Mouse (Mus musculus): ENCODE results near the gene Vat1l.

Vat1l gene

DNA sequence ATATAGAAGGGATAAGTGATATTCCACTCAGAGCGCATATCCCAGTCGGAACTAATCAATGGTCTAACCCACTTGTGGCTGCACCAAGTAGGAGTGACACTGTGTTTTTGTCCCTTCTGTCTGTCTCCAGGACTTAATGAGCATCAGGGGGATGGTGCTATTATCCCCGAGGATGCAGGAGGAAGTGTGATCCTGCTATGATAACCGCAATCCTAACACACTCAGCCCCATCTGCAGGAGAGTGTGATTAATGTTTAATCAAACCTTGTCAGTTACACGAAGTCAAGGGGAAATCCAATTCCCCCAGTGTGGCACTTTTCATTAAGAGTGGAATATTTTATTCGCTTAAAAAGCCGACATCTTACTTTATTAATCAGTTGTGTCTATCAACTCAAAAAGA lies 196.3 kb downstream of the Vat1l start:
- no peak for DNase-seq

DNA sequence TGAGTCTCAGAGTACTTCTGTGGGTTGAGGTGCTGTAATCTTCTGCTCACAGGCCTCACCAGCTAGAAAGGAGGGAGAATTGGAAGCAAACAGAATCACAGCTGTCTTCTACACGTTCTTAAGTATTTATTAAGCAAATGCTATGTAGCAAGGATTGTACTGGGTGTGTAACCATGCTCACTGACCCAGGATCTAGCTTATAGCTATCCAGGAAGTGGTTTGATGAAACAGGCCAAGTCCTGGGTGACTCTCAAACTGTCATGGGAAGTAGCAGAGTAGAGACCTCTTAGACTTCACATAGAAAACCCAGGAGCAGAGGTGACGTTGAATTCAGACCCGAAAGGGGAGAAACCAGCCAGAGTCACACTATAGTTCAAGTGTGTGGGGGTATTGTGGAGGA lies 206.0 kb downstream of the Vat1l start:
- no peak for DNase-seq

- DNase-seq = no peak
Measured at GRCm38 (mm10) chr8:114417786-114418185, 212.4 kb downstream of the Vat1l start, which contains the start of gene Clec3a. TSS of gene Clec3a (plus strand) at chr8:114418086.

DNA sequence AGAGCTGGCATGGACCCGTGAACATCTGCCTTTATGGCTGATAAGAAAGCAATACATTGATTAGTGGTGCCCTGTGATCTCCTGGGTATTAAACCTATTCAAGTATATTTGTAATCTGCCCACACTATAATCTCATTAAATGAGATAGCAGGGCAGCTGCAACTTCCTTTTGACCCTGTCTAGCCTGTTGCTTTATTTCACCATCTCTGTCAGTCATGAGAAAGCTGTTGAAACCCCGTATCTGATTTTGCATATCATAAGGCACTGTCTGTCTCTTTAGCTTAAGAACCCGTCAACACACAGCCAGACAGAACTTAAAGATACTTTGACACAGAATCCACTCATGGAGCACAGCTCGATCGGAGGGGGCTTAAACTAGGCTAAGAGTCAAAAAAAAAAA lies 213.1 kb downstream of the Vat1l start:
- DNase-seq = no peak

- no peak for DNase-seq
Measured at GRCm38 (mm10) chr8:114418904-114419303, 213.5 kb downstream of the Vat1l start.

DNA sequence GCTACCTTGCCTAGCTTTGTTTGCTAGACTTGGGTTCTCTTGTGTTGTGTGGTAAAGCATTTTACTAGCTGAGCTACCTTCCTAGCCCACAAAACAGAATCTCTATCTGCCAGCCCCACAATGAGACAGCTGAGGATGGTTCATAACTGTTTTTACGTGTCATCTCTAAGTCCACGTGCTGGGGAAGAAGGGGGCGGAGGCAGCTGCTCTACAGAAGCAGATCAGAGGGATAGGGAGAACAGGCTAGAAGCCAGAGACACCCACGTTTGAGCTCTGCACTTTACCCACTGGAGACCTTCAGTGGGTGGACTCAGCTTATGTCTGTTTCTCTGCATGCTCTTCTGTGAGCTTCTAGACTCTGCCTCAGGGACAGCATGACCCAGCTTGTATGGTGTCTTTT lies 216.1 kb downstream of the Vat1l start:
- no peak for DNase-seq

Measured in kidney, postnatal 14 days (tissue).